Mouse (Mus musculus): Measurements from ENCODE around the gene a.

DNA sequence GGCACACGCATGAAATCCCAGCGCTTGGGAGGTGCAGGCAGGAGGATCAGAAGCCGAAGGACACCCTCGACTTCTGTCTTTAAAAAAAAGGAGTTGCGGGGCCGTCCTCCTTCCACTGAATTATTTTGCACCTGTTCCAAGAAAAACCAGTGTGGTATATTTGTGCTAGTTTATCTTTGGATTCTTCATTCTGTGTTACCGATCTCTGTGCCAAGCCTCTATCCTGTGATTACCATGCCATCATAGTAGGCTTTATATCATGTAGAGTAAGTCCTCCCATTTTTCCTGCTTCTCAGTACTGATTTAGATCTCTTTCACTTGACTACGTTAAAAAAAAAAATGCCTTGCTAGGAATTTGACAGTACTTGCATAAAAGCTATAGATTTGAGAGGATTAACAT, 19.6 kb upstream of the a start:
- no peak for TF ChIP-seq POLR2A (IDR thresholded peaks at IDR 0.05; ENCODE audit: control insufficient read depth, low read depth, low read length)
- no peak for TF ChIP-seq CTCF (IDR thresholded peaks at IDR 0.05; ENCODE audit: control insufficient read depth, insufficient read depth, insufficient replicate concordance, low read depth, low read length)
